Mouse (Mus musculus): ENCODE measurements around the gene Tmem211. TPM values are rescaled to one million over a fixed set of nuclear protein-coding genes. Genes with fewer than 3 reads are reported as not detected.

Gene Tmem211
- polyA plus RNA-seq, 1 experiment from 2014 or later = not detected

GRCm38 (mm10) chr5:113221147-113221865 lies 5.4 kb upstream of the Tmem211 start, which contains the start of gene 2900026A02Rik:
TSS of gene 2900026A02Rik (minus strand) at chr5:113221236.
- H3K27me3 ChIP-seq (replicated peaks) = peaks cover 44% of the 10 kb centered on the region
- H3K9ac ChIP-seq = peak within 1 kb of the TSS; percentile 81
- peak within 1 kb of the TSS; percentile 76 for H3K4me3 ChIP-seq
- H3K36me3 ChIP-seq = no peaks in the 10 kb centered on the region
- ATAC-seq (ENCODE audit: extremely low read depth, insufficient number of reproducible peaks, low FRiP score, low TSS enrichment) = peak; percentile 57
- no peaks in the 10 kb centered on the region for H3K9me3 ChIP-seq
- peak within 1 kb of the TSS; percentile 99 for H3K4me2 ChIP-seq
- H3K27ac ChIP-seq (replicated peaks) = 0 out of 2 replicates have a peak within 1 kb of the TSS, but pooled peaks have one; percentile 1
- peaks cover 20% of the 10 kb centered on the region for H3K4me1 ChIP-seq
- WGBS = 11% methylated on average over 40 of the region's 62 CpGs

GRCm38 (mm10) chr5:113223888-113224287 lies 2.8 kb upstream of the Tmem211 start:
- Histone ChIP-seq H3K9ac (no peak overlapping the region), H3K36me3 (no peaks in the 10 kb centered on the region), H3K4me3 (no peak overlapping the region), H3K27ac (replicated peaks) (0 out of 2 replicates have a peak overlapping the region, but pooled peaks have one; percentile 58), H3K27me3 (replicated peaks) (peaks cover 35% of the 10 kb centered on the region), H3K4me2 (no peak overlapping the region), H3K4me1 (peaks cover 27% of the 10 kb centered on the region), H3K9me3 (no peaks in the 10 kb centered on the region)
- ATAC-seq (ENCODE audit: extremely low read depth, insufficient number of reproducible peaks, low FRiP score, low TSS enrichment) = no peak
- WGBS = 32% methylated on average over 4 of the region's 4 CpGs

- H3K27me3 ChIP-seq (replicated peaks) = peaks cover 22% of the 10 kb centered on the region
- H3K4me3 ChIP-seq = no peak overlapping the region
- no peaks in the 10 kb centered on the region for H3K36me3 ChIP-seq
- peaks cover 25% of the 10 kb centered on the region for H3K4me1 ChIP-seq
- H3K27ac ChIP-seq (replicated peaks) = peak overlapping the region; percentile 72
- H3K9ac ChIP-seq = no peak overlapping the region
- no peaks in the 10 kb centered on the region for H3K9me3 ChIP-seq
- 30% methylated on average over 10 of the region's 10 CpGs for WGBS
- H3K4me2 ChIP-seq = no peak overlapping the region
- ATAC-seq (ENCODE audit: extremely low read depth, insufficient number of reproducible peaks, low FRiP score, low TSS enrichment) = no peak
Observed at GRCm38 (mm10) chr5:113225271-113225670, 1.4 kb upstream of the Tmem211 start.

- no peak for ATAC-seq (ENCODE audit: extremely low read depth, insufficient number of reproducible peaks, low FRiP score, low TSS enrichment)
- WGBS = 19% methylated on average over 25 of the region's 25 CpGs
- H3K9ac ChIP-seq = peak overlapping the region; percentile 57
- H3K4me1 ChIP-seq = peaks cover 19% of the 10 kb centered on the region
- H3K9me3 ChIP-seq = no peaks in the 10 kb centered on the region
- H3K4me3 ChIP-seq = peak overlapping the region; percentile 28
- H3K27ac ChIP-seq (replicated peaks) = peak overlapping the region; percentile 72
- peak overlapping the region; percentile 63 for H3K4me2 ChIP-seq
- peaks cover 21% of the 10 kb centered on the region for H3K27me3 ChIP-seq (replicated peaks)
- H3K36me3 ChIP-seq = no peaks in the 10 kb centered on the region
Observed at GRCm38 (mm10) chr5:113225686-113226435, 848 bp upstream of the Tmem211 start.

GRCm38 (mm10) chr5:113230196-113230595 lies 3.5 kb downstream of the Tmem211 start:
- Histone ChIP-seq H3K27me3 (replicated peaks) (peaks cover 10% of the 10 kb centered on the region), H3K36me3 (no peaks in the 10 kb centered on the region), H3K9me3 (no peaks in the 10 kb centered on the region), H3K4me1 (peaks cover 16% of the 10 kb centered on the region), H3K9ac (no peak overlapping the region), H3K4me2 (no peak overlapping the region), H3K4me3 (no peak overlapping the region), H3K27ac (replicated peaks) (no peak overlapping the region)
- WGBS = 76% methylated on average over 5 of the region's 5 CpGs
- ATAC-seq (ENCODE audit: extremely low read depth, insufficient number of reproducible peaks, low FRiP score, low TSS enrichment) = no peak

- Histone ChIP-seq H3K4me1 (no peaks in the 10 kb centered on the region), H3K4me2 (no peak overlapping the region), H3K9ac (no peak overlapping the region), H3K4me3 (no peak overlapping the region), H3K36me3 (no peaks in the 10 kb centered on the region), H3K27me3 (replicated peaks) (no peaks in the 10 kb centered on the region), H3K9me3 (no peaks in the 10 kb centered on the region), H3K27ac (replicated peaks) (no peak overlapping the region)
- no peak for ATAC-seq (ENCODE audit: extremely low read depth, insufficient number of reproducible peaks, low FRiP score, low TSS enrichment)
- 53% methylated on average over 8 of the region's 8 CpGs for WGBS
Observed at GRCm38 (mm10) chr5:113249263-113249930, 22.7 kb downstream of the Tmem211 start.

GRCm38 (mm10) chr5:113250806-113251205 lies 24.1 kb downstream of the Tmem211 start:
- WGBS = 91% methylated on average over 11 of the region's 11 CpGs
- Histone ChIP-seq H3K27ac (replicated peaks) (no peak overlapping the region), H3K4me1 (no peaks in the 10 kb centered on the region), H3K4me2 (no peak overlapping the region), H3K9ac (no peak overlapping the region), H3K36me3 (no peaks in the 10 kb centered on the region), H3K27me3 (replicated peaks) (no peaks in the 10 kb centered on the region), H3K9me3 (no peaks in the 10 kb centered on the region), H3K4me3 (no peak overlapping the region)
- no peak for ATAC-seq (ENCODE audit: extremely low read depth, insufficient number of reproducible peaks, low FRiP score, low TSS enrichment)

- no peak for ATAC-seq (ENCODE audit: extremely low read depth, insufficient number of reproducible peaks, low FRiP score, low TSS enrichment)
- Histone ChIP-seq H3K9me3 (no peaks in the 10 kb centered on the region; the same call in 1 of the 2 replicates), H3K4me2 (no peak overlapping the region), H3K36me3 (no peaks in the 10 kb centered on the region), H3K4me3 (no peak overlapping the region), H3K27me3 (replicated peaks) (no peaks in the 10 kb centered on the region), H3K27ac (replicated peaks) (no peak overlapping the region), H3K9ac (no peak overlapping the region), H3K4me1 (no peaks in the 10 kb centered on the region)
- 74% methylated on average over 8 of the region's 8 CpGs for WGBS
Observed at GRCm38 (mm10) chr5:113265637-113266036, 38.9 kb downstream of the Tmem211 start.

- H3K4me2 ChIP-seq = no peak overlapping the region
- no peaks in the 10 kb centered on the region for H3K36me3 ChIP-seq
- 0 out of 2 replicates have a peak, but pooled peaks have one; percentile 46 for ATAC-seq (ENCODE audit: extremely low read depth, insufficient number of reproducible peaks, low FRiP score, low TSS enrichment)
- no peaks in the 10 kb centered on the region for H3K27me3 ChIP-seq (replicated peaks)
- H3K9ac ChIP-seq = no peak overlapping the region
- no peak overlapping the region for H3K27ac ChIP-seq (replicated peaks)
- H3K9me3 ChIP-seq = no peaks in the 10 kb centered on the region; the same call in 1 of the 2 replicates
- H3K4me1 ChIP-seq = no peaks in the 10 kb centered on the region
- H3K4me3 ChIP-seq = no peak overlapping the region
Observed at GRCm38 (mm10) chr5:113268246-113268645, 41.5 kb downstream of the Tmem211 start.

- H3K4me1 ChIP-seq = peaks cover 6% of the 10 kb centered on the region
- H3K4me2 ChIP-seq = no peak overlapping the region
- WGBS = 79% methylated on average over 3 of the region's 3 CpGs
- no peak for ATAC-seq (ENCODE audit: extremely low read depth, insufficient number of reproducible peaks, low FRiP score, low TSS enrichment)
- H3K27me3 ChIP-seq (replicated peaks) = no peaks in the 10 kb centered on the region
- no peak overlapping the region for H3K9ac ChIP-seq
- no peak overlapping the region for H3K27ac ChIP-seq (replicated peaks)
- H3K4me3 ChIP-seq = no peak overlapping the region
- no peaks in the 10 kb centered on the region for H3K36me3 ChIP-seq
- no peaks in the 10 kb centered on the region; the same call in 1 of the 2 replicates for H3K9me3 ChIP-seq
Observed at GRCm38 (mm10) chr5:113270043-113270442, 43.3 kb downstream of the Tmem211 start.

GRCm38 (mm10) chr5:113271207-113271811 lies 44.6 kb downstream of the Tmem211 start:
- Histone ChIP-seq H3K4me2 (no peak overlapping the region), H3K27ac (replicated peaks) (no peak overlapping the region), H3K9me3 (no peaks in the 10 kb centered on the region; the same call in 1 of the 2 replicates), H3K9ac (no peak overlapping the region), H3K4me3 (no peak overlapping the region), H3K4me1 (peaks cover 6% of the 10 kb centered on the region), H3K36me3 (no peaks in the 10 kb centered on the region), H3K27me3 (replicated peaks) (no peaks in the 10 kb centered on the region)
- WGBS = 56% methylated on average over 11 of the region's 11 CpGs
- ATAC-seq (ENCODE audit: extremely low read depth, insufficient number of reproducible peaks, low FRiP score, low TSS enrichment) = no peak

Data from heart, embryonic 13.5 days (tissue).